Mouse (Mus musculus): ENCODE measurements around the gene Tmf1.

Gene Tmf1

GRCm38 (mm10) chr6:97104264-97104852 is 74.6 kb downstream of the Tmf1 start:
- DNase-seq = no peak

Measured in thymus, postnatal 25 days (tissue).